Mouse (Mus musculus) urinary bladder, postnatal 4 days (tissue): ENCODE results near the gene Xpot.

Experiments
- DNase-seq, 2 experiments: peaks; one replicate each; pipeline ENCODE4 v3.0.0; 2021 to 2022; ENCODE audit warnings: low spot score in 2 of 2

The Xpot gene

GRCm38 (mm10) chr10:121576372-121576771 lies 49.8 kb downstream of the Xpot start:
- DNase-seq, result no peak

DNA sequence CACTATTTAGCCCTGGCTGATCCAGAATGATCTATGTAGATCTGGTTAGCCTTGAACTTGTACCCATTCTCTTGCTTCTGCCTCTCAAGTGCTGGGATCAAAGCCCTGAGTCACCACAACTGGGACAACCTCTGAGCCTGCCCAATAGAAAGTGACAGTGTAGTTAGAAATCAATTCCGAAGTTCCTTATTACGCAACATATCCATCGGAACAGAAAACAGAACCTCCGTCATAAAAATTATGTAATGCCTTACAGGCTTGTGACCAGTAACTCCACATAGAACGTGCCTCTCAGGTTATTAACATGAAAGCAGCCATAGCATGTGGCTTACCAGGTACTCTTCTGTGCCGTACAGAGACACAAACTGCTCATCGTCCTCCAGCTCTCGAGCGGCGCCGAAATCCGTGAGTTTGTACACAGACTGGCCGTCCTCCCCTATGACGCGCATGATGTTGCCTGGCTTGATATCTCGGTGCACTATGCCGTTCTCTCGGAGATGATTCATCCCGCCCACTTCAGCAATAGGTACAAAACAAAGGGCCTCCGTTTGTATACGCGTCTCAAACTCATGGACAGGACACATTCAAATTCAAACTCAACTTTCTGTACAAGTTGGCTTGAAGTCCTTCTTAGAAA lies 54.5 kb downstream of the Xpot start:
- DNase-seq, result no peak

DNA sequence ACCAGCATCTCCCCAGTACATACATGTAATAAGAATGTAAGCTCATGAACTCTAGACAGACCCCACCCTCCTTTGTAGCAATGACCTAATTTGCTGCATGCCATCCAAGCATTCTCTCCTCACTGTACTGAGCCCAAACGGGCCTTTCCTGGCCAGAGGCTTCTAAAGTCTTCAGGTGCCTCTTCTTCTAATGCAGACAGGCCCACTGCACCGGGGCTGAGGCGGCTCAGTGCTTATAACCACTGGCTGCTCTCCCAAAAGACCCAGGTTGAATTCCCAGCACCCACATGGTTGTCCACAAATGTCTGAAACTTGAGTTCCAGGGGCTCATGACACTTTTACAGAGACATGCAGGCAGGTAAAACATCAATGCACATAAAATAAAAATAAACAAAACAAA lies 55.1 kb downstream of the Xpot start:
- DNase-seq, result no peak

DNA sequence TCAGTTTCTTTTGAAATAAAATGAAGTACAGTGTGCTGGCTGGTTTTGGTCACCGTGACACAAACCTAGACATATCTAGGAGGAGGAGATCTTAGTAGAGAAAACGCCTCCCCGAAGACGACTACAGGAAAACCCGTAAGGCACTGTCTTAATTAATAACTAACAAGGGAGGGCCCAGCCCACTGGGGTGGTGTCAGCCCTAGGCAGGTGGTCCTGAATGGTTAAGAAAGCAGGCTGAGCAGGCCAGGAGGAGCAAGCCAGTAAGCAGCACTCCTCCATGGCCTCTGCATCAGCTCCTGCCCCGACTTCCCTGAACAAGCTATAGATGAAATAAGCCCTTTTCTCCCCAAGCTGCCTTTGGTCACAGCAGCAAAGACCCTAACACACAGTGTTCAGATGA lies 56.3 kb downstream of the Xpot start:
- no peak for DNase-seq

GRCm38 (mm10) chr10:121569001-121569589 lies 57.0 kb downstream of the Xpot start:
- no peak for DNase-seq

DNA sequence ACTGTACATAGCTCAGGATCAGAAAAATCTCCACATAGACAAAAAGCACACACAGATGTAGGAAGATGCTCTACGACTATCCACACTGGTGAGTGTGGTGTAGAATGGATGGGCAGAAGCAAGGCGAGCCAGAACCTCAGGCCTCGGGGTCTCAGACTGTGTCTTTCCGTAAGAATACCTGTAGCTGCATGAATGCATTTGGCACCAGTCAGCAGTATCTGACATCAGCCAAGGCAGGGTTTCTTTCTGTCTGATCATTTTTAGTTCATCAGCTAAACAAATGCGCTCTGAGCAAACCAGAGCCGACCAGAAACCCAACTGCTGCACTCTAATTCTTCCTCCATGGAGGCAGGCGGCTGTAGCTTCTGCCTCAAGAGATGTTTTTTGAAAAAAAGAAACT lies 57.6 kb downstream of the Xpot start:
- no peak for DNase-seq

DNA sequence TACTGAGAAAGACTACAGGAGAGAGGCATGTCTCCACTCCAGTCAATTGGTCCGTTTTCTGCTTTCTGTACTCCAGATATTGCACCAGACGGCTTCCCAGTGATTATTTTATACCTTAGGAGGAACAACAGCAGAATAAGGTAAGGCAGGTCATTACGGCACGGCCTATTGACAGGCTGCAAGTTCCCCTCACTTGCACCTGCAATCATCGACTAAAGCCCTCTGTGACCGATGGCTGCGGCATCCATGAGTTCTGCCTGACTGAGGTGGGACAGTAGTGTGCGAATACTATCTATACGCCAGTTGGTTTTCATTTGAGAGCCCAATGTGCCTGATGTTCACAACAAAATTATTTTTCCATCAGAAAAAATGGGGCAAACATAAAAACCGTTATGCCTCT lies 58.1 kb downstream of the Xpot start:
- no peak for DNase-seq

DNA sequence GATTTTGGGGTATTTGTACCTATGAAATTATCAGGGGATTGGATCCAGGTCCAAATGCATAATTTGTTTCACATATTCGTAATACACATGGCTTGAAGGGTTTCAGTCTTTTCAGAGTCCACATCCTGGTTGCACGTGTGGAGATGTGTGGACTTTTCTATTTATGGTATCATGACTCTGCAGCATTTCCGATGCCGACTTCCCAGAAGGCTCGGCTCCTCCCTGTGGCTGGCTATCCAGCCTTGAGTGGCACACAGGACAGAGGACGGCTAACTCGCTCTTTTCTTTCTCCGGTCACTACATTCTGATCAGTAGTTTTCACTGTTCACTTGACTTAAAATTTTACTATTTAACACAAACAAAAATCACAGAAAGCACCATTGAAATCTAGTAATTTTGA lies 61.7 kb downstream of the Xpot start:
- DNase-seq, result no peak

DNA sequence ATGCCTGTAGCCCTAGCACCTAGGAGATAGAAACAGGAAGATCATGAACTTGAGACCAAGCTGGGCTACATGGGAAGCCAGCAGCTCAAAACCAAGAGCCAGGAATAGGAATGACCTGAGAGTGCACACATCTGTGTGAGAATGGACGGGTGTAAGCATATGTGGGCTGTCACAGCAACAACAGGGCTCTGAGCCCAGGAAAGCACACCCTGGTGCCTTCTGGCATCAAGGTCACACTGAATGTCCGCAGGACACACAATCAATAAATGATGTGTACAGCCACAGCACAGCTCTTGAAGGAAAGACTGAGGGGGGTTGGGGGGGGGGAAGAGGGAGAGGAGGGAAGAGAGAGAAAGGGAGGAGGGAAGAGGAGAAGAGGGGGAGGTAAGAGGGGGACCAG lies 67.9 kb downstream of the Xpot start:
- DNase-seq, result no peak

GRCm38 (mm10) chr10:121556263-121556662 lies 69.9 kb downstream of the Xpot start:
- DNase-seq, result no peak

GRCm38 (mm10) chr10:121550334-121550733 lies 75.8 kb downstream of the Xpot start:
- no peak for DNase-seq

GRCm38 (mm10) chr10:121549670-121550069 lies 76.5 kb downstream of the Xpot start:
- DNase-seq, result no peak

DNA sequence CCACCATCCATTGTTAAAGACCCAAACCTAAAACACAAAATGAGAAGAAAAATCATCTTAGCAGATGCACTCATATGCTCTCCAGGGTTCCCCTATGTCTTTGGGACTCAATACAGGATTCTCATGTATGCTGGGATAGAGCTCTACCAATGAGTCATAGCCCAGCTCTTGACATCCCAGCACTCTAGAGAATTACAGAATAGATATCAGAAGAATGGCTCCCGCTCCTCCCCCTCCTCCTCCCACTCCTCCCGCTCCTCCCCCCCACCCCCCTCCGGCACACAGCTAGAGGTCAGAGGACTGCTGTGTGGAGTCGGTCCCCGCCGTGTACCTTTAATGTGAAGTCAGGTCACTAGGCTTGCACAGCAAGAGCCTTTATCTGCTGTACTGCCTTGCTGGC lies 79.0 kb downstream of the Xpot start:
- DNase-seq, result no peak

DNA sequence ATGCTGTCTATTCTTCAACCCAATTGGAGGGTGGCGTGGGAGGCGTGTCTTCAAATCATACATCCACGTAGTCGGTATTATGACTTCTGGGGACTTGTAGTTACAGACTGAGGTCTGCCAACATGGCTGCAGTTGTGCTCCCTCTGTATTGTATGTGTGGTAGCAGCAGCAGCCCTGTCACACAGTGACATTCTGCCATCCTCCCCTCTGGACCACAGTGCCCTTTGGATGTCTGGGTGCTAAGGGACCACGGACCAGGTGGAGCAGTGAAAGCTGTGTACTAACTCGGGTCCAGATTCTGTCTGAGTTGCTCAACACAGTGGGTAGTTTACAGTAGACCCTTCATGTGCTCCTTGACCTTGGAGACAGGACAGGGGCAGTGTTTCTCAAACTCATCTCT lies 82.6 kb downstream of the Xpot start:
- DNase-seq, result no peak

DNA sequence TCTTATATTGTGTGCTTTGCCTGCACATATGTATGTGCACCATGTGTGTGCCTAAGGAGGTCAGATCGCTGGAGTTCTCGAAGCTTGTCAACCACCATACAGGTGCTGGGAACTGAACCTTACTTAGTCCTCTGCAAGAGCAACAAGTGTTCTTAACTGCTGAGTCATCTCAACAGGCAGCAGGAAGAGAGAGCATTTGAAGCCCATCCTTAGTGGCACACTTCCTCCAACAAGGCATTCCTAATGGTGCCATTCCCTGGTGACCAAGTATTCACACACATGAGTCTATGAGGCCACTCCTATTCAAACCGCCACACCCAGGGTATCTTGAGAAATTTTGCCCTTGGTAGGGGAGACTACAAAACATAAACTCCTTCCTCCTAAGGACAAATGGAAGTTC lies 84.0 kb downstream of the Xpot start:
- no peak for DNase-seq
